Mouse (Mus musculus): ENCODE data around the gene Stxbp2. TPM values are rescaled to one million over a fixed set of nuclear protein-coding genes. Genes with fewer than 3 reads are reported as not detected.

The Stxbp2 gene
- polyA plus RNA-seq, 1 experiment from 2014 or later = 48.6 TPM

- H3K27me3 ChIP-seq (ENCODE audit: control insufficient read depth, insufficient read depth, low read depth, low read length) = no peaks in the 10 kb centered on the region
- no peaks in the 10 kb centered on the region for H3K9me3 ChIP-seq (replicated peaks; ENCODE audit: control insufficient read depth, low read length)
- no peak for ATAC-seq (ENCODE audit: low read depth)
- H3K4me1 ChIP-seq (ENCODE audit: control insufficient read depth, low read depth, low read length) = no peaks in the 10 kb centered on the region
- WGBS (ENCODE audit: insufficient replicate concordance) = 58% methylated on average over 6 of the region's 6 CpGs
- H3K36me3 ChIP-seq (ENCODE audit: control insufficient read depth, insufficient read depth) = peaks cover 14% of the 10 kb centered on the region
- no peak overlapping the region for H3K9ac ChIP-seq (ENCODE audit: low read depth, low read length)
- H3K4me2 ChIP-seq (ENCODE audit: low read depth, low read length) = no peak overlapping the region
- H3K27ac ChIP-seq (ENCODE audit: low read length) = no peak overlapping the region
- H3K4me3 ChIP-seq (ENCODE audit: low read depth, low read length) = no peak overlapping the region
These were observed 52.8 kb downstream of the Stxbp2 start for GRCm38 (mm10) chr8:3683408-3684176.

- peaks cover 5% of the 10 kb centered on the region for H3K36me3 ChIP-seq (ENCODE audit: control insufficient read depth, insufficient read depth)
- no peaks in the 10 kb centered on the region for H3K27me3 ChIP-seq (ENCODE audit: control insufficient read depth, insufficient read depth, low read depth, low read length)
- no peaks in the 10 kb centered on the region for H3K4me1 ChIP-seq (ENCODE audit: control insufficient read depth, low read depth, low read length)
- H3K4me2 ChIP-seq (ENCODE audit: low read depth, low read length) = no peak overlapping the region
- no peak overlapping the region for H3K27ac ChIP-seq (ENCODE audit: low read length)
- no peaks in the 10 kb centered on the region for H3K9me3 ChIP-seq (replicated peaks; ENCODE audit: control insufficient read depth, low read length)
- no peak for ATAC-seq (ENCODE audit: low read depth)
- no peak overlapping the region for H3K4me3 ChIP-seq (ENCODE audit: low read depth, low read length)
- no peak overlapping the region for H3K9ac ChIP-seq (ENCODE audit: low read depth, low read length)
These were observed 53.8 kb downstream of the Stxbp2 start for GRCm38 (mm10) chr8:3684530-3684929.

GRCm38 (mm10) chr8:3685422-3685821 is 54.7 kb downstream of the Stxbp2 start:
- no peak overlapping the region for H3K9ac ChIP-seq (ENCODE audit: low read depth, low read length)
- no peaks in the 10 kb centered on the region for H3K4me1 ChIP-seq (ENCODE audit: control insufficient read depth, low read depth, low read length)
- no peaks in the 10 kb centered on the region for H3K27me3 ChIP-seq (ENCODE audit: control insufficient read depth, insufficient read depth, low read depth, low read length)
- no peak overlapping the region for H3K4me3 ChIP-seq (ENCODE audit: low read depth, low read length)
- no peak overlapping the region for H3K4me2 ChIP-seq (ENCODE audit: low read depth, low read length)
- no peaks in the 10 kb centered on the region for H3K9me3 ChIP-seq (replicated peaks; ENCODE audit: control insufficient read depth, low read length)
- H3K27ac ChIP-seq (ENCODE audit: low read length) = no peak overlapping the region
- WGBS (ENCODE audit: insufficient replicate concordance) = 43% methylated on average over 5 of the region's 5 CpGs
- no peak for ATAC-seq (ENCODE audit: low read depth)
- no peaks in the 10 kb centered on the region; the same call in 1 of the 2 replicates for H3K36me3 ChIP-seq (ENCODE audit: control insufficient read depth, insufficient read depth)

- Histone ChIP-seq H3K4me1 (ENCODE audit: control insufficient read depth, low read depth, low read length) (no peaks in the 10 kb centered on the region), H3K4me2 (ENCODE audit: low read depth, low read length) (no peak overlapping the region), H3K9ac (ENCODE audit: low read depth, low read length) (no peak overlapping the region), H3K9me3 (replicated peaks; ENCODE audit: control insufficient read depth, low read length) (no peaks in the 10 kb centered on the region), H3K27ac (ENCODE audit: low read length) (no peak overlapping the region), H3K36me3 (ENCODE audit: control insufficient read depth, insufficient read depth) (no peaks in the 10 kb centered on the region), H3K4me3 (ENCODE audit: low read depth, low read length) (no peak overlapping the region), H3K27me3 (ENCODE audit: control insufficient read depth, insufficient read depth, low read depth, low read length) (no peaks in the 10 kb centered on the region)
- 50% methylated on average over 6 of the region's 6 CpGs for WGBS (ENCODE audit: insufficient replicate concordance)
- no peak for ATAC-seq (ENCODE audit: low read depth)
These were observed 56.8 kb downstream of the Stxbp2 start for GRCm38 (mm10) chr8:3687537-3687936.

- ATAC-seq (ENCODE audit: low read depth) = no peak
- no peaks in the 10 kb centered on the region for H3K4me1 ChIP-seq (ENCODE audit: control insufficient read depth, low read depth, low read length)
- H3K27ac ChIP-seq (ENCODE audit: low read length) = no peak overlapping the region
- H3K36me3 ChIP-seq (ENCODE audit: control insufficient read depth, insufficient read depth) = no peaks in the 10 kb centered on the region
- no peak overlapping the region for H3K4me2 ChIP-seq (ENCODE audit: low read depth, low read length)
- no peaks in the 10 kb centered on the region for H3K27me3 ChIP-seq (ENCODE audit: control insufficient read depth, insufficient read depth, low read depth, low read length)
- no peak overlapping the region for H3K4me3 ChIP-seq (ENCODE audit: low read depth, low read length)
- no peaks in the 10 kb centered on the region for H3K9me3 ChIP-seq (replicated peaks; ENCODE audit: control insufficient read depth, low read length)
- 51% methylated on average over 3 of the region's 3 CpGs for WGBS (ENCODE audit: insufficient replicate concordance)
- no peak overlapping the region for H3K9ac ChIP-seq (ENCODE audit: low read depth, low read length)
These were observed 60.0 kb downstream of the Stxbp2 start for GRCm38 (mm10) chr8:3690774-3691173.

Other genes starting within 250 kb of the Stxbp2 start
- gene Arhgef18, start 237.9 kb upstream of the Stxbp2 start, polyA plus RNA-seq (2015; fragmentation: Nextera tagmentation; extraction: Ambion mirVana) = 2.1 and 2.6 TPM in 2 replicates
- gene Pex11g, start 163.3 kb upstream of the Stxbp2 start, polyA plus RNA-seq (2015; fragmentation: Nextera tagmentation; extraction: Ambion mirVana) = 8.1 and 8.5 TPM in 2 replicates
- gene Tex45, start 160.1 kb upstream of the Stxbp2 start, polyA plus RNA-seq (2015; fragmentation: Nextera tagmentation; extraction: Ambion mirVana) = not detected in 2 replicates
- gene Zfp358, start 137.8 kb upstream of the Stxbp2 start, polyA plus RNA-seq (2015; fragmentation: Nextera tagmentation; extraction: Ambion mirVana) = 4.3 and 5.4 TPM in 2 replicates
- 19.2 and 21.1 TPM in 2 replicates for gene Mcoln1, start 130.5 kb upstream of the Stxbp2 start, polyA plus RNA-seq (2015; fragmentation: Nextera tagmentation; extraction: Ambion mirVana)
- gene Pnpla6, start 115.6 kb upstream of the Stxbp2 start, polyA plus RNA-seq (2015; fragmentation: Nextera tagmentation; extraction: Ambion mirVana) = 10.9 and 11.3 TPM in 2 replicates
- 3.1 and 4.8 TPM in 2 replicates for gene C330021F23Rik, start 63.0 kb upstream of the Stxbp2 start, polyA plus RNA-seq (2015; fragmentation: Nextera tagmentation; extraction: Ambion mirVana)
- gene Camsap3, start 43.7 kb upstream of the Stxbp2 start, polyA plus RNA-seq (2015; fragmentation: Nextera tagmentation; extraction: Ambion mirVana) = 1.4 and 2.6 TPM in 2 replicates
- gene Xab2, start 9.6 kb upstream of the Stxbp2 start, polyA plus RNA-seq (2015; fragmentation: Nextera tagmentation; extraction: Ambion mirVana) = 25.4 and 25.7 TPM in 2 replicates
- gene Pet100, start 9.4 kb upstream of the Stxbp2 start, polyA plus RNA-seq (2015; fragmentation: Nextera tagmentation; extraction: Ambion mirVana) = 76.2 and 80.9 TPM in 2 replicates
- 0.07 TPM in 1 of 2 replicates, not detected in the other for gene Pcp2, start 5.4 kb upstream of the Stxbp2 start, polyA plus RNA-seq (2015; fragmentation: Nextera tagmentation; extraction: Ambion mirVana)
- gene Retn, start 24.8 kb downstream of the Stxbp2 start, polyA plus RNA-seq (2015; fragmentation: Nextera tagmentation; extraction: Ambion mirVana) = 0.11 TPM in 1 of 2 replicates, not detected in the other
- 7.7 and 8.2 TPM in 2 replicates for gene Mcemp1, start 34.8 kb downstream of the Stxbp2 start, polyA plus RNA-seq (2015; fragmentation: Nextera tagmentation; extraction: Ambion mirVana)
- 3.9 and 4.0 TPM in 2 replicates for gene Fcor, start 41.4 kb downstream of the Stxbp2 start, polyA plus RNA-seq (2015; fragmentation: Nextera tagmentation; extraction: Ambion mirVana)
- gene Trappc5, start 45.3 kb downstream of the Stxbp2 start, polyA plus RNA-seq (2015; fragmentation: Nextera tagmentation; extraction: Ambion mirVana) = 12.9 and 13.0 TPM in 2 replicates
- gene Fcer2a, start 63.2 kb downstream of the Stxbp2 start, polyA plus RNA-seq (2015; fragmentation: Nextera tagmentation; extraction: Ambion mirVana) = not detected in 2 replicates
- gene Clec4g, start 89.7 kb downstream of the Stxbp2 start, polyA plus RNA-seq (2015; fragmentation: Nextera tagmentation; extraction: Ambion mirVana) = 8.2 and 10.3 TPM in 2 replicates
- gene Cd209a, start 118.0 kb downstream of the Stxbp2 start, polyA plus RNA-seq (2015; fragmentation: Nextera tagmentation; extraction: Ambion mirVana) = 0.07 and 0.24 TPM in 2 replicates
- not detected in 2 replicates for gene Cd209e, start 223.4 kb downstream of the Stxbp2 start, polyA plus RNA-seq (2015; fragmentation: Nextera tagmentation; extraction: Ambion mirVana)
- gene Cd209d, start 247.6 kb downstream of the Stxbp2 start, polyA plus RNA-seq (2015; fragmentation: Nextera tagmentation; extraction: Ambion mirVana) = not detected in 2 replicates